18 mouse cellular contexts compared by ENCODE assay signal in genomic region chr7:127112921-127113597, GRCm38 (mm10). TPM values are rescaled to one million over a fixed set of nuclear protein-coding genes. Genes with fewer than 3 reads are reported as not detected.
A peak's percentile ranks its signal among the peaks of the same experiment; 100 is the strongest.
DNase-seq lines count a peak whose midpoint lies in the region; ATAC-seq lines count a peak whose summit lies in the region.
"Had no signal": no experiment of that assay in that cellular context is flagged by ENCODE, and none has a peak within 500 bp of the region (broad histone marks: within the 10 kb centered on the region; RNA-seq: fewer than 3 reads in every experiment).

No protein-coding gene starts in this region.

- 47% methylated on average over 9 of the region's 9 CpGs for WGBS in hindbrain, embryonic 12.5 days
- 51% methylated on average over 9 of the region's 9 CpGs for WGBS in hindbrain, embryonic 14.5 days
- WGBS in forebrain, embryonic 13.5 days, result 55% methylated on average over 9 of the region's 9 CpGs

- H3K27ac ChIP-seq in hindbrain, embryonic 12.5 days, result no peak overlapping the region
- no peak overlapping the region for H3K27ac ChIP-seq in hindbrain, embryonic 14.5 days
- no peak overlapping the region for H3K27ac ChIP-seq in forebrain, embryonic 13.5 days
- H3K27ac ChIP-seq: midbrain, embryonic 12.5 days had no signal

- H3K4me1 ChIP-seq in hindbrain, embryonic 12.5 days, result peaks cover 13% of the 10 kb centered on the region; the same call in 1 of the 2 replicates
- H3K4me1 ChIP-seq in hindbrain, embryonic 14.5 days (replicated peaks; ENCODE audit: control insufficient read depth, insufficient read depth, low read length), result no peaks in the 10 kb centered on the region
- peaks cover 4% of the 10 kb centered on the region; the same call in 1 of the 2 replicates for H3K4me1 ChIP-seq in forebrain, embryonic 13.5 days

- no peak overlapping the region for H3K4me3 ChIP-seq in hindbrain, embryonic 12.5 days
- no peak overlapping the region for H3K4me3 ChIP-seq in hindbrain, embryonic 14.5 days (replicated peaks; ENCODE audit: low read length)
- H3K4me3 ChIP-seq in forebrain, embryonic 13.5 days, result no peak overlapping the region
- H3K4me3 ChIP-seq: midbrain, embryonic 12.5 days had no signal

- no peaks in the 10 kb centered on the region for H3K36me3 ChIP-seq in hindbrain, embryonic 12.5 days
- H3K36me3 ChIP-seq in hindbrain, embryonic 14.5 days (replicated peaks; ENCODE audit: control insufficient read depth, insufficient read depth), result no peaks in the 10 kb centered on the region
- no peaks in the 10 kb centered on the region for H3K36me3 ChIP-seq in forebrain, embryonic 13.5 days (ENCODE audit: poor library complexity, severe bottlenecking)
- H3K36me3 ChIP-seq: midbrain, embryonic 12.5 days had no signal

- H3K9me3 ChIP-seq in hindbrain, embryonic 12.5 days (replicated peaks), result no peaks in the 10 kb centered on the region
- no peaks in the 10 kb centered on the region for H3K9me3 ChIP-seq in hindbrain, embryonic 14.5 days (ENCODE audit: control insufficient read depth, low read length)
- no peaks in the 10 kb centered on the region for H3K9me3 ChIP-seq in forebrain, embryonic 13.5 days (replicated peaks)
- H3K9me3 ChIP-seq: midbrain, embryonic 12.5 days had no signal

- no peak overlapping the region for H3K4me2 ChIP-seq in hindbrain, embryonic 12.5 days (replicated peaks)
- H3K4me2 ChIP-seq in hindbrain, embryonic 14.5 days (replicated peaks), result no peak overlapping the region
- no peak overlapping the region for H3K4me2 ChIP-seq in forebrain, embryonic 13.5 days
- H3K4me2 ChIP-seq: midbrain, embryonic 12.5 days had no signal

- no peaks in the 10 kb centered on the region for H3K27me3 ChIP-seq in hindbrain, embryonic 12.5 days
- no peaks in the 10 kb centered on the region for H3K27me3 ChIP-seq in hindbrain, embryonic 14.5 days (ENCODE audit: control insufficient read depth, insufficient read depth, low read length)
- no peaks in the 10 kb centered on the region for H3K27me3 ChIP-seq in forebrain, embryonic 13.5 days

- ATAC-seq in hindbrain, embryonic 12.5 days (ENCODE audit: low FRiP score), result no peak
- ATAC-seq in hindbrain, embryonic 14.5 days (ENCODE audit: low FRiP score), result no peak
- ATAC-seq in monocyte, adult 5-6 weeks (replicated peaks; ENCODE audit: insufficient number of reproducible peaks, low FRiP score, low TSS enrichment, poor library complexity, severe bottlenecking), result peak; percentile 25; the same call in 1 of the 2 replicates
- no peak for ATAC-seq in forebrain, embryonic 13.5 days
- ATAC-seq in megakaryocyte-erythroid progenitor cell, adult 5-6 weeks (replicated peaks; ENCODE audit: low FRiP score, low TSS enrichment, poor library complexity, severe bottlenecking), result no peak

- H3K9ac ChIP-seq in hindbrain, embryonic 12.5 days, result 0 out of 2 replicates have a peak overlapping the region, but pooled peaks have one; percentile 18
- no peak overlapping the region for H3K9ac ChIP-seq in hindbrain, embryonic 14.5 days
- no peak overlapping the region for H3K9ac ChIP-seq in forebrain, embryonic 13.5 days
- H3K9ac ChIP-seq: midbrain, embryonic 12.5 days had no signal

- DNase-seq in hindbrain, embryonic 14.5 days (ENCODE audit: low spot score), result no peak
- peak; percentile 57 for DNase-seq in 416B (ENCODE audit: low read depth)
- DNase-seq in T-cell, adult 2 months (ENCODE audit: low spot score), result peak; percentile 57
- DNase-seq in layer of hippocampus, postnatal 36 days, result no peak
- DNase-seq: cerebellum, postnatal 25 days; gastrocnemius, postnatal 36 days; heart, postnatal 4 days; lung, adult 18-20 months had no signal

RNA-seq across cellular contexts. Expression of gene Qprt, which starts 9.0 kb away (rescaled TPM):
- polyA plus RNA-seq in hindbrain, embryonic 12.5 days (2016; fragmentation: Nextera tagmentation; extraction: Ambion mirVana), result 0.80 and 1.9 TPM in 2 replicates
- 0.55 and 0.87 TPM in 2 replicates for polyA plus RNA-seq in hindbrain, embryonic 14.5 days (2014; fragmentation: Nextera tagmentation; extraction: Ambion mirVana)
- total RNA-seq in monocyte, adult 5-6 weeks (2017), result 5.1 to 16.1 TPM (median 9.1 TPM) in 3 replicates
- under 1 TPM; 0.32 to 0.66 TPM for total RNA-seq in layer of hippocampus, postnatal 36 days (2021)
- 0.67 and 0.96 TPM in 2 replicates for polyA plus RNA-seq in forebrain, embryonic 13.5 days (2015; fragmentation: Nextera tagmentation; extraction: Ambion mirVana)
- 4.4 and 8.2 TPM in 2 replicates for total RNA-seq in megakaryocyte-erythroid progenitor cell, adult 5-6 weeks (2014; fragmentation: Nextera tagmentation)
- 1.7 and 5.3 TPM in 2 replicates for total RNA-seq in megakaryocyte-erythroid progenitor cell, adult 5-6 weeks (2017)
- polyA plus RNA-seq: C2C12 had no signal

RNA-seq across cellular contexts. Expression of gene AI467606, which starts 21.9 kb away (rescaled TPM):
- polyA plus RNA-seq in hindbrain, embryonic 12.5 days (2016; fragmentation: Nextera tagmentation; extraction: Ambion mirVana), result 1.0 and 1.2 TPM in 2 replicates
- polyA plus RNA-seq in hindbrain, embryonic 14.5 days (2014; fragmentation: Nextera tagmentation; extraction: Ambion mirVana), result 1.7 and 1.9 TPM in 2 replicates
- 34.3 to 52.4 TPM (median 39.3 TPM) in 3 replicates for total RNA-seq in monocyte, adult 5-6 weeks (2017)
- total RNA-seq in layer of hippocampus, postnatal 36 days (2021), result 1 to 10 TPM in 1 of 2 experiments, under 1 TPM in 1; 0.92 to 1.1 TPM
- 0.91 and 1.0 TPM in 2 replicates for polyA plus RNA-seq in forebrain, embryonic 13.5 days (2015; fragmentation: Nextera tagmentation; extraction: Ambion mirVana)
- total RNA-seq in megakaryocyte-erythroid progenitor cell, adult 5-6 weeks (2014; fragmentation: Nextera tagmentation), result 17.6 and 18.5 TPM in 2 replicates
- 14.2 and 17.9 TPM in 2 replicates for total RNA-seq in megakaryocyte-erythroid progenitor cell, adult 5-6 weeks (2017)

RNA-seq across cellular contexts. Expression of gene Spn, which starts 24.6 kb away (rescaled TPM):
- not detected in 2 replicates for polyA plus RNA-seq in hindbrain, embryonic 12.5 days (2016; fragmentation: Nextera tagmentation; extraction: Ambion mirVana)
- polyA plus RNA-seq in hindbrain, embryonic 14.5 days (2014; fragmentation: Nextera tagmentation; extraction: Ambion mirVana), result not detected in 2 replicates
- 1,218 to 1,278 TPM (median 1,233 TPM) in 3 replicates for total RNA-seq in monocyte, adult 5-6 weeks (2017)
- under 1 TPM; 0.50 to 0.73 TPM for total RNA-seq in layer of hippocampus, postnatal 36 days (2021)
- polyA plus RNA-seq in forebrain, embryonic 13.5 days (2015; fragmentation: Nextera tagmentation; extraction: Ambion mirVana), result 0.08 TPM in 1 of 2 replicates, not detected in the other
- 134 and 142 TPM in 2 replicates for total RNA-seq in megakaryocyte-erythroid progenitor cell, adult 5-6 weeks (2014; fragmentation: Nextera tagmentation)
- total RNA-seq in megakaryocyte-erythroid progenitor cell, adult 5-6 weeks (2017), result 294 and 351 TPM in 2 replicates

RNA-seq across cellular contexts. Expression of gene Zg16, which starts 25.9 kb away (rescaled TPM):
- polyA plus RNA-seq in hindbrain, embryonic 12.5 days (2016; fragmentation: Nextera tagmentation; extraction: Ambion mirVana), result not detected in 2 replicates
- polyA plus RNA-seq in hindbrain, embryonic 14.5 days (2014; fragmentation: Nextera tagmentation; extraction: Ambion mirVana), result not detected in 2 replicates
- not detected in 3 replicates for total RNA-seq in monocyte, adult 5-6 weeks (2017)
- not detected for total RNA-seq in layer of hippocampus, postnatal 36 days (2021)
- not detected in 2 replicates for polyA plus RNA-seq in forebrain, embryonic 13.5 days (2015; fragmentation: Nextera tagmentation; extraction: Ambion mirVana)
- total RNA-seq in megakaryocyte-erythroid progenitor cell, adult 5-6 weeks (2014; fragmentation: Nextera tagmentation), result 61.9 and 97.7 TPM in 2 replicates
- 27.8 and 47.2 TPM in 2 replicates for total RNA-seq in megakaryocyte-erythroid progenitor cell, adult 5-6 weeks (2017)
- total RNA-seq: gastrocnemius, postnatal 36 days; heart, postnatal 4 days; left cerebral cortex, adult 18-20 months had no signal
- polyA plus RNA-seq: C2C12; embryonic facial prominence, embryonic 14.5 days; forebrain, embryonic 16.5 days; kidney, embryonic 16.5 days; midbrain, embryonic 12.5 days had no signal

Comparison
In these comparisons a context has a peak if more than half of its experiments do, and no peak if none do; other contexts are left out.
1. DNase-seq: peak in 416B (single experiment) and T-cell, adult 2 months (single experiment); none in hindbrain, embryonic 14.5 days (single experiment) and layer of hippocampus, postnatal 36 days (0 of 2).
2. RNA of gene AI467606, which starts 21.9 kb away (total RNA-seq): 34.3 to 52.4 TPM in monocyte, adult 5-6 weeks and 14.2 to 18.5 TPM in megakaryocyte-erythroid progenitor cell, adult 5-6 weeks; 0.92 to 1.1 TPM in layer of hippocampus, postnatal 36 days; every median in the first group is over 4 times any median in the second.
3. RNA of gene Spn, which starts 24.6 kb away (total RNA-seq): 1,218 to 1,278 TPM in monocyte, adult 5-6 weeks and 134 to 351 TPM in megakaryocyte-erythroid progenitor cell, adult 5-6 weeks; 0.50 to 0.73 TPM in layer of hippocampus, postnatal 36 days; every median in the first group is over 10 times any median in the second.